Mouse (Mus musculus): ENCODE results near the gene Rasgef1b. TPM values are rescaled to one million over a fixed set of nuclear protein-coding genes. Genes with fewer than 3 reads are reported as not detected.

Gene Rasgef1b
- polyA plus RNA-seq, 1 experiment: 1.00 TPM

- TF ChIP-seq CTCF (IDR thresholded peaks at IDR 0.05; ENCODE audit: control insufficient read depth, insufficient read depth, low read length) (no peak), POLR2A (IDR thresholded peaks at IDR 0.05; ENCODE audit: borderline replicate concordance, control insufficient read depth, low read depth, low read length) (no peak)
- H3K27ac ChIP-seq (ENCODE audit: control insufficient read depth, insufficient read depth, low read depth, low read length, poor library complexity): no peak overlapping the region
- no peaks in the 10 kb centered on the region for H3K4me1 ChIP-seq (ENCODE audit: control insufficient read depth, insufficient read depth, low read length)
- WGBS: 11% methylated on average over 4 of the region's 4 CpGs
- no peak overlapping the region for H3K4me3 ChIP-seq (replicated peaks; ENCODE audit: control insufficient read depth, low read depth, low read length)
Measured at GRCm38 (mm10) chr5:99519023-99519422, 209.8 kb downstream of the Rasgef1b start.

DNA sequence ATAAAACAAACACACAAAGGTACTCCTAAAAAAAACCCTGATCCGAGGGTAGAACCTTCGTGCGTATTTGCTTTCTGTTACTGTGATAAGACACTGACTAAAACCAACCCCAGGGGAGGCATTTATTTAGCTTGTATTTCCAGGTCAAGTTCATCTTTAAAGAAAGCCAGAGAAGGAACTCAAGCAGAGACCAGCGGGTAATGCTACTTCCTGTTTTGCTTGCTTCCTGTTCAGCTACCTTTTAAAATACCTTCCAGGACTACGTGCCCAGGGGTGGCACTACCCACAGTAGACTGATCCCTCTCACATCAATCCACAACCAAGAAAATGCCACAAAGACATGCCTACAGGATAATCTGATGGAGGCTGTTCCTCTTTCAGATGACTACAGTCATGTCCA lies 212.7 kb downstream of the Rasgef1b start:
- WGBS: 47% methylated on average over 5 of the region's 5 CpGs
- TF ChIP-seq POLR2A (IDR thresholded peaks at IDR 0.05; ENCODE audit: borderline replicate concordance, control insufficient read depth, low read depth, low read length) (no peak), CTCF (IDR thresholded peaks at IDR 0.05; ENCODE audit: control insufficient read depth, insufficient read depth, low read length) (no peak)
- no peak overlapping the region for H3K27ac ChIP-seq (ENCODE audit: control insufficient read depth, insufficient read depth, low read depth, low read length, poor library complexity)
- no peak overlapping the region for H3K4me3 ChIP-seq (replicated peaks; ENCODE audit: control insufficient read depth, low read depth, low read length)
- no peaks in the 10 kb centered on the region for H3K4me1 ChIP-seq (ENCODE audit: control insufficient read depth, insufficient read depth, low read length)

GRCm38 (mm10) chr5:99515764-99516163 lies 213.1 kb downstream of the Rasgef1b start:
- Histone ChIP-seq H3K4me3 (replicated peaks; ENCODE audit: control insufficient read depth, low read depth, low read length) (no peak overlapping the region), H3K27ac (ENCODE audit: control insufficient read depth, insufficient read depth, low read depth, low read length, poor library complexity) (no peak overlapping the region), H3K4me1 (ENCODE audit: control insufficient read depth, insufficient read depth, low read length) (no peaks in the 10 kb centered on the region)
- no peak for TF ChIP-seq CTCF (IDR thresholded peaks at IDR 0.05; ENCODE audit: control insufficient read depth, insufficient read depth, low read length)
- TF ChIP-seq POLR2A (IDR thresholded peaks at IDR 0.05; ENCODE audit: borderline replicate concordance, control insufficient read depth, low read depth, low read length): no peak
- WGBS: 62% methylated on average over 4 of the region's 4 CpGs

DNA sequence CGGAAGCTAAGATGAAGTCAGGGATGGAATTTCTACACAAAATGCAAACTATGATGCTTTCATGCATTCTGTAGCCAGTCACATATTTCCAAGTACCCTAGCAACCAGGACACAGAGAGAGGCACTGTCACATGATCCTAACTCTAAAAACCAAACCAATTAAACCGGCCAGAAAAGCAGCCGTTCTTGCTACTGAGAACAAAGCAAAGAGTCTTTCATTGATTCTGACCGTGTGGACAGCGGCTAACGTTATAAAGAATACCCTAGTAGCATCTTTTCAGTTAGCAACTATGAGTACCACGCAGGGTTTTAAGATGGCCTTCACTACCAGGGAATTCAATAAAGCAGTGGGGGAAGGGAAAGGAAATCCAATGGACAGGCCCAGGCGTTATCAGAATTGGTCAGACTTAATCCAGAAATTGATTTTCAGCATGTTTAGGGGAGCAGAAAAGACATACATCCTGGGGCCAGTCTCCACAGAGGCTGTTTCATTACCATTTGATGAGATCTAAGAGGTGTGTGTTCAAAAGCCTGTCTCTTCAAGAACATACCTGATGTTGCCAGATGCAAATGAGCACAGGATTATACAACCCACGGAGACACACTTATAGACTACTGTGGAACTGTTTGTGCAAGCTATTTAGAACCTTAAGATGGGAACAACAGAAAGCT lies 215.5 kb downstream of the Rasgef1b start:
- WGBS: 85% methylated on average over 9 of the region's 9 CpGs
- Histone ChIP-seq H3K27ac (ENCODE audit: control insufficient read depth, insufficient read depth, low read depth, low read length, poor library complexity) (no peak overlapping the region), H3K4me3 (replicated peaks; ENCODE audit: control insufficient read depth, low read depth, low read length) (no peak overlapping the region), H3K4me1 (ENCODE audit: control insufficient read depth, insufficient read depth, low read length) (no peaks in the 10 kb centered on the region)
- TF ChIP-seq POLR2A (IDR thresholded peaks at IDR 0.05; ENCODE audit: borderline replicate concordance, control insufficient read depth, low read depth, low read length): no peak
- no peak for TF ChIP-seq CTCF (IDR thresholded peaks at IDR 0.05; ENCODE audit: control insufficient read depth, insufficient read depth, low read length)

- 83% methylated on average over 11 of the region's 11 CpGs for WGBS
- Histone ChIP-seq H3K27ac (ENCODE audit: control insufficient read depth, insufficient read depth, low read depth, low read length, poor library complexity) (no peak overlapping the region), H3K4me1 (ENCODE audit: control insufficient read depth, insufficient read depth, low read length) (no peaks in the 10 kb centered on the region), H3K4me3 (replicated peaks; ENCODE audit: control insufficient read depth, low read depth, low read length) (no peak overlapping the region)
- TF ChIP-seq POLR2A (IDR thresholded peaks at IDR 0.05; ENCODE audit: borderline replicate concordance, control insufficient read depth, low read depth, low read length) (no peak), CTCF (IDR thresholded peaks at IDR 0.05; ENCODE audit: control insufficient read depth, insufficient read depth, low read length) (no peak)
Measured at GRCm38 (mm10) chr5:99511081-99511480, 217.8 kb downstream of the Rasgef1b start.

- 86% methylated on average over 7 of the region's 7 CpGs for WGBS
- H3K4me1 ChIP-seq (ENCODE audit: control insufficient read depth, insufficient read depth, low read length): no peaks in the 10 kb centered on the region
- H3K4me3 ChIP-seq (replicated peaks; ENCODE audit: control insufficient read depth, low read depth, low read length): no peak overlapping the region
- no peak for TF ChIP-seq CTCF (IDR thresholded peaks at IDR 0.05; ENCODE audit: control insufficient read depth, insufficient read depth, low read length)
- TF ChIP-seq POLR2A (IDR thresholded peaks at IDR 0.05; ENCODE audit: borderline replicate concordance, control insufficient read depth, low read depth, low read length): no peak
- no peak overlapping the region for H3K27ac ChIP-seq (ENCODE audit: control insufficient read depth, insufficient read depth, low read depth, low read length, poor library complexity)
Measured at GRCm38 (mm10) chr5:99506109-99506508, 222.8 kb downstream of the Rasgef1b start.

- 75% methylated on average over 9 of the region's 9 CpGs for WGBS
- no peak overlapping the region for H3K4me3 ChIP-seq (replicated peaks; ENCODE audit: control insufficient read depth, low read depth, low read length)
- TF ChIP-seq POLR2A (IDR thresholded peaks at IDR 0.05; ENCODE audit: borderline replicate concordance, control insufficient read depth, low read depth, low read length): no peak
- TF ChIP-seq CTCF (IDR thresholded peaks at IDR 0.05; ENCODE audit: control insufficient read depth, insufficient read depth, low read length): no peak
- no peak overlapping the region for H3K27ac ChIP-seq (ENCODE audit: control insufficient read depth, insufficient read depth, low read depth, low read length, poor library complexity)
- no peaks in the 10 kb centered on the region for H3K4me1 ChIP-seq (ENCODE audit: control insufficient read depth, insufficient read depth, low read length)
Measured at GRCm38 (mm10) chr5:99504349-99504830, 224.5 kb downstream of the Rasgef1b start.

- H3K4me1 ChIP-seq (ENCODE audit: control insufficient read depth, insufficient read depth, low read length): no peaks in the 10 kb centered on the region
- 45% methylated on average over 9 of the region's 9 CpGs for WGBS
- no peak overlapping the region for H3K4me3 ChIP-seq (replicated peaks; ENCODE audit: control insufficient read depth, low read depth, low read length)
- H3K27ac ChIP-seq (ENCODE audit: control insufficient read depth, insufficient read depth, low read depth, low read length, poor library complexity): no peak overlapping the region
- no peak for TF ChIP-seq CTCF (IDR thresholded peaks at IDR 0.05; ENCODE audit: control insufficient read depth, insufficient read depth, low read length)
- no peak for TF ChIP-seq POLR2A (IDR thresholded peaks at IDR 0.05; ENCODE audit: borderline replicate concordance, control insufficient read depth, low read depth, low read length)
Measured at GRCm38 (mm10) chr5:99502681-99503080, 226.2 kb downstream of the Rasgef1b start.
